Mouse (Mus musculus): ENCODE data around the gene Fam189a1.

Fam189a1 gene

DNA sequence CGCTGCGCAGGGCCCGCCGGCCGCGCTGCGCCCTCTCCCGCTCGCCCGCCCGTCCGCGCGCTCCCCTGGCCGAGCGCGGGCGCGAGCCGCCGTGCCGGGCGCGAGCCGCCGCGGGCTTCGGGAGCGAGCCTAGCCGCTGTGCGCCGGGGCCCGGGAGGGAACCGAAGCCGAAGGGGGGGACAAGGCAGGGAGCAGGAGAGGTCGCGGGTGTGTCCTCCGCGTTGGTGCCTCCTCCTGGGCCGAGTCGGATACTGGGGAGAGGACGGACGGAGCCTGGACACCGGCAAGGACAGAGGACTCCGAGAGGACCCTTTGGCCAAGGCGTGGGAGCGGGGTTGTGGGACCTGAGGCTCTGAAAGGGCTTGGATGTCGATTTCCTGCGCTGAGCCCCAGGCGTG, at the start of gene Fam189a1:
TSS of gene Fam189a1 (minus strand) at position 57 of the 398 bp plus-strand sequence.
- peak; percentile 50 for DNase-seq

GRCm38 (mm10) chr7:65206021-65206420, 49.7 kb upstream of the Fam189a1 start:
- DNase-seq = no peak

DNA sequence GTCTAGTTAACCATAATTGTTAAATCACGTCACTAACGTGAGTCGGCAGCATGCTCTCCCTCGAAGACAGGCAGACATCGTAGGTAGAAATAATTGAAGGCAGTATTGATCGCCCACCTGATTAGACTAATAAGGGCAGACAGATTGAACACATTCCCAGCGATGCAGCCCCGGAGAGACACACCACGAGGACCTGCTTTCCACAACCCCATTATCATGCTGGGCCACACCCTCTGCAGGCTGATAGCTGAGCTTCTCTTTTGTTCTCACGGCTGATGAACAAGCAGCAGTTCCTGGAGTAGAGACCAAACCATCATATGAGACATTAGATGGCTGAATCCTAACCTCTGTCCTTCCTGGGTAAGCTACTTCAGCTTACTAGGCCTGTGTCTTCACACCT, 46.3 kb upstream of the Fam189a1 start:
- DNase-seq = no peak

GRCm38 (mm10) chr7:65180694-65181093, 24.3 kb upstream of the Fam189a1 start:
- no peak for DNase-seq

DNA sequence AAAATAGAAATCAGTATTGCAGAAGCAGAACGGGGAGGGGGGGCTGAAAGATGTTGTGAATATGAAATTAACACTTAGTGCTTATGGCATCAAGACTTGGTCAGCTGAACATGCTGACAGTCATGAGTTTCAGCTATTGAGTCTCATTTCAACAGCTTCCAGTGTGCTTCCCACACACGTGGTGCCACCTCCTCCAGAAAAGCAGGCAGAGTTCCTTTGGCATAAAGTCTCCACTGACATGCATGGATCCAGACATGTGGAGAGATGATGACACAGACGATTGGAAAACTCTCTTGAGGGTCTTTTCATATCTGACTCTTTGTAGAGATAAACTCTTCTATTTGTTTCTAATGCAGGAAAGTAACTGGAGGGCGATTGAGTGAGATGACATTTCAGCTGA, 14.4 kb upstream of the Fam189a1 start:
- DNase-seq = peak; percentile 55

DNA sequence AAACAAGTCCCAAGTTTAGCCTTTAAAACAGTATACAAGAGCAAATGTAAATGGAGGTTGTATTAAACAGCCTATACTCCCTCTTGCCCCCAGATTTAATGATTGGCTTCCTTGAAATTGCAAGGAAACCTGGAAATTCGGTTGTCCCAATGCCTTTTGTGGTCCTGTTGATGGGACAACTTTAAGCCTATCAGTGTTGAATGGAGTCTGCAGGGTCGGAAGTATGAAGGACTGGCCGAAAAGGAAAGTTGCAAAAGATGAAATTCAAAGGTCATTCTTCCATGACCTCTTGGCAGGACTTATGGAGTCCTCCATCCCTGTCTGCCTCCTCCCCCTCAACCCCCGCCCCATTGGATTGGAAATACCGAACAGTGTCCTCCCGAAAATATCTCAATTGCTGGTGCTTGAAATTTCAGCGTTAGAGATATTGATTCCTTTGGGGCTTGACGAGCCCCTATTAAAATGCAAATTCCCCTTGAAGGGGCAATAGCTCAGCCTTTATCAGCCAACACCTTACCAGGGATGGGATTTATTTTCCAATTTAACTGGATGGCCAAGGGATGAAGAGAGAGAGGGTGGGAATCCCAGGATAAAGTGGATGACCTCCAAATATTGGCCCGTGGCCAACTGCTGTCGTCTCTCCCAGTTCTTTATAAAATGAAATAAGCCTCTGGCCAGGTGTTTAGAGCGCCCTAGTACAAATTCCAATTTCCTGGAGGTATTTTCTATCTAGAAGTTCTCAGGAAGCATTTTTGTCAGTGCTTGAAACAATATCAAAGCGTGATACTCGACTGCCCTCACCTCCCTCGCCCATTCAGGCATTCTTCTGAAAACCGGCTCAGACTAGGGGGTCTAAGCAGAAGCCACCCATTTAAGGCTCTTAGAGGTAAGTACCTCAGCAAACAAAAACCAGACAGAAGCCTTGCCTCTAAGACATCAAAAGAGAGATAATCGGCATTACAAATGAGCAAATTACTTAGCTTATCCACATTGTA, 958 bp upstream of the Fam189a1 start:
- no peak for DNase-seq

DNA sequence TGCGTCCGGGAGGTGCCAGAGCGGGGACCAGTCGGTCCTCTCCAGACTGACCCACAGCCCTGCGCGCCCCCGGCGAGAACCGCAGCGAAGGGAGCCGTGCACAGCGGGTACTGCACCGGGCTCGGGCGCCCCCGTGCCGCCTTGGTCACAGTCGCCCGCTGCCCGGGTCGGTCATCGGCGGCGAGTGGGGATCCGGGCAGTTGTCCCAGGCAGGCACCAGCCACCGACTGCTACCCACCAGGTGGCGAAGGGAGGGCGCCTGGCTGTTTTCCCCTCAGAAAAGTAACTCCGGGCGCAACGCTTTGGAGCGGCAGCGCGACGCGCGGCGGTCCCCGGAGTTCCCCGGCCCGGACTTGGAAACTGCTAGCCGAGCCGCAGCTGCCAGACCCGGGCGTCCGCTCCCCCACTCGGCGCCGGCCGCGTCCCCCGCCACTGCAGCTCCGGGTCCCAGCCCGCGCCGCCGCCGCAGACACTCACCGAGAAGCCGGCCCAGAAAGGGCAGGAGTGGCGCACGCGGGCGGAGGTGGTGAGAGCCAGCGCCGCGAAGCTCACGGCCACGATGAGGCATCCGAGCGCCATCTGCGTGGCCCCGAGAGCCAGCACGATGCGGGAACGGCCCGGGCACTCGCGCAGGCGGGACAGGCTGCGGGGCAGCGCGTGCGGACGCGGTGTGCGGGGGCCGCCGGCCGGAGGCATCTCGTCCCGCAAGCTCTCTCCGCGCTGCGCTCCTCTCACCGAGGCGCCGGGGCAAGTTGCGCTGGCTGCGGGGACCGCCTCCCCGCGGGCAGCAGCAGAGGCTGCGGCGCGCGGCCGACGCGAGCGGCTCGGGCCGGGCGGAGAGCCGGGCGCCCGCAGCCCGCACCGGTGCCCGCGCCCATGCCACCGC, 499 bp downstream of the Fam189a1 start:
- DNase-seq = peak; percentile 69

- peak; percentile 55 for DNase-seq
These were observed 1.8 kb downstream of the Fam189a1 start for GRCm38 (mm10) chr7:65154576-65154975.

DNA sequence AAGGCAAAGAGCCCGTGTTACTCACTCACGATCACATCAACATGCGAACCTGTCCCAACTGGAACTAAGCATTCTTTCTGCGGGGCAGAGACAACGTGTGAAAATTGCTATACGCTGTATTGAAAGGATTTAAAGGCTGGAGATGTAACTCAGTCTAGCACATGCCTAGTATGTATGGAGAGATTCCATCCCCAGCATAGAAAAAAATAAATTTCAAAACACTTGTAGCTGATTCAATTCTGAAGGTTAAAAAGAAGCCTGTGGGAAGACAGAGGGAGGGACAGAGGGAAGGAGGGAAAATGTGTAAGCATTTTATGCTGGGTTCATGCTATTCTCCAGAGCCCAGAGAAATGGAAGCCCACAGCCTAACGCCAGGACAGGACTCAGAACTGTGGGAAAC, 2.5 kb downstream of the Fam189a1 start:
- DNase-seq = no peak

DNA sequence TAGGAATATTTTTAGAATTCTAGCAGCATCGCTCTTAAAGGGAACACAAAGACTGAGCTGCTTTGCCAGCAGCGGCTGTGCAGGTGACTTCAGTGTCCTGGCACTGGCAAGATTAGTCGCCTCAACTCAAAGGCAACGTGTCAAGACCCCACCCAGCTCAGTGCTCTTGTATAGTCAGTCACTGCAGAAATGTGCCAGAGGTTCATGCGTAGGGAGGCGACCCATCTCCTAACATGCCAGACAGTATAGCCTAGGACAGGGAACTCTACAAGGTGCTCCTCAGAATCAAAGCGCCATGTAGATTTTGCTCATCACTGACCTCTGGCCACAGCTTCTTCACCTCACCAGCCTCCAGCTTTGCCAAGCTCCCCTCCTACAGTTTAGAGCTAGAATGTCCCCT, 4.8 kb downstream of the Fam189a1 start:
- no peak for DNase-seq

DNA sequence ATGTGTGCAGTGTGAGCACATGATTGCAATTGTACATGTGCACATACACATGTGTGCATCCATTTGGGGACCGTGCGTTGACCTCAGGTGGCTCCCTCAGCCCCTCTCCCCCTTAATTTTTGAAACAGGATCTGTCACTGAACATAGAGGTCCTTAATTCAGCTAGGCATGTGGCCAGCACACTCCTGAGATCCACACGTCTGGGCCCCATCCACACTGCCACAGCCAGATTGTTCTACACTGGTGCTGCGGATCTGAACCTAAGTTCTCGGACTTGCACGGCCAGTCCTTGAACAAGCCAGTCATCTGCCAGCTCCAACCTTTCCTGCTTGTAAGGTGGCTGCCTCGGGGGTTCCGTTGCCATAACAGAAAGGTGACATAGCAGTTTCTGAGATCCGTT, 7.3 kb downstream of the Fam189a1 start:
- DNase-seq = no peak

DNA sequence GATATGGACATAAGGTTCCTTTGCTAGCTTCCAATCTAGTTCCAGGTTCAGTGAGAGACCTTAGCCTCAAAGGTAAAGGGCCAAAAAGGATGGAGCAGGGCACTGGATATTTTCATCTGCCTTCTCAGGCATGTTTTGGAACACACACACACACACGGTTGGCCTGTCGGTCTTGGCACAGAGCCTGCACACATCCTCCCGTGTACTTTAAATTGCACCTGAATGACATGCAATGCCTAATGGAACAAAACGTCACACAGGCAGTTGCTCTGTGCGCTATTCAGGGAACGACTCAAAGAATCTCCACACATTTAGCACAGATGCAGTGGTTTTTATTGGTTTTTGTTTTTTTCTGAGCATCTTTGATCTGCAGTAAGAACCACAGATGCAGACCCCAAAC, 11.5 kb downstream of the Fam189a1 start:
- DNase-seq = no peak

- DNase-seq = no peak
These were observed 14.3 kb downstream of the Fam189a1 start for GRCm38 (mm10) chr7:65141907-65142698.

- peak; percentile 46 for DNase-seq
These were observed 15.5 kb downstream of the Fam189a1 start for GRCm38 (mm10) chr7:65140832-65141231.

DNA sequence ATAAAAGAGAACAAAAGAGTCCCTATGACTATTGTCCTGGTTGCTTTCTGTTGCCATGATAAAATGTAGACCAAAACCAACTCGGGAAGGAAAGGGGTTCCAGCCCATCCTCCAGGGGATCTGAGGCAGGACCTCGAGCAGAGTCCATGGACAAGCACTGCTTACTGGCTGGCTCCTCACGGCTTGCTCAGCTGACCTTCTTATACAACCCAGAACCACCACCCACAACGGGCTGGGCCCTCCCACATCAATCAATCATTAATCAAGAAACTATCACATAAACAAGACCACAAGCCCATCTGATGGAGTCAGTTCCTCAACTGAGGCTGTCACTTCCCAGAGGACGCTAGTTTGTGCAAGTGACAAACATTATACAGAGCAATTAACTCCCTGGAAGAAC, 16.3 kb downstream of the Fam189a1 start:
- no peak for DNase-seq

- peak; percentile 74 for DNase-seq
These were observed 32.6 kb downstream of the Fam189a1 start for GRCm38 (mm10) chr7:65123766-65124165.

DNA sequence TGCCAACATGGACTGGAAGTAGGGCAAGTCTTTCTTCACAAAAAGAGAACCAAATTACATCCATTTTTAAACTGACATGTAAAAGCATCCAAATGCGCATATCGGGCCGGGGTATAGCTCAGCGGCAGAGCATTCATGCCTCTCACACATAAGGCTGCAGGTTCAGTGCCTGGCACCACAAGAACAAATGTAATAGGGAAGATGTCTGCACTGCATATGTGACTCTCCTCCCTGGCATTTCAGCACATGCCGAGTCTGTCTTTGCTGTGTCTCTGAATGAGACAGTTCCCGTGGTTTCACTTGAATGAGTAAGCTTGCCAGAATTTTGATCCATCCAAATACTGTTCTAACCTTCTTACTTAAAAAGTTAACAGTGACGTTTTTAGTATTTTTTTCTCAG, 39.5 kb downstream of the Fam189a1 start:
- DNase-seq = no peak

GRCm38 (mm10) chr7:65115366-65115765, 41.0 kb downstream of the Fam189a1 start:
- no peak for DNase-seq

- peak; percentile 89 for DNase-seq
These were observed 44.7 kb downstream of the Fam189a1 start for GRCm38 (mm10) chr7:65111664-65112063.

GRCm38 (mm10) chr7:65105566-65105965, 50.8 kb downstream of the Fam189a1 start:
- DNase-seq = no peak

DNA sequence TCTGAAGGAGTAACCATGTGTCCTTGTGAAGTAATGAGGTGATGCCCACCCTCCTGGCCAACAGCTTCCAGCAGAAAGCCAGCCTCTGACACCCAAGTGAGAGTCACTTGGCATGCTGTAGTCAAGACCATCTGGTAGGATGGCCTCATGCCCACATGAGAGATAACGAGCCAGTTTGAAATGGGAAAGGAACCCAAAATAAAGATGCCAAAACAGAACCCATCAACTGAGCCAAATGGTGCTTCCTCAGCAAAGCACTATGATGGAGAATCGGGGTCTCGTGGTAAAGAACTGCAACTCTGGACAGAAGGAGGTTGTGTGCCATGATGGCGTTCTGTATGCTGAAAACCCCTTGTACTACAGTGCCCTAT, 51.3 kb downstream of the Fam189a1 start:
- DNase-seq = peak; percentile 49

DNA sequence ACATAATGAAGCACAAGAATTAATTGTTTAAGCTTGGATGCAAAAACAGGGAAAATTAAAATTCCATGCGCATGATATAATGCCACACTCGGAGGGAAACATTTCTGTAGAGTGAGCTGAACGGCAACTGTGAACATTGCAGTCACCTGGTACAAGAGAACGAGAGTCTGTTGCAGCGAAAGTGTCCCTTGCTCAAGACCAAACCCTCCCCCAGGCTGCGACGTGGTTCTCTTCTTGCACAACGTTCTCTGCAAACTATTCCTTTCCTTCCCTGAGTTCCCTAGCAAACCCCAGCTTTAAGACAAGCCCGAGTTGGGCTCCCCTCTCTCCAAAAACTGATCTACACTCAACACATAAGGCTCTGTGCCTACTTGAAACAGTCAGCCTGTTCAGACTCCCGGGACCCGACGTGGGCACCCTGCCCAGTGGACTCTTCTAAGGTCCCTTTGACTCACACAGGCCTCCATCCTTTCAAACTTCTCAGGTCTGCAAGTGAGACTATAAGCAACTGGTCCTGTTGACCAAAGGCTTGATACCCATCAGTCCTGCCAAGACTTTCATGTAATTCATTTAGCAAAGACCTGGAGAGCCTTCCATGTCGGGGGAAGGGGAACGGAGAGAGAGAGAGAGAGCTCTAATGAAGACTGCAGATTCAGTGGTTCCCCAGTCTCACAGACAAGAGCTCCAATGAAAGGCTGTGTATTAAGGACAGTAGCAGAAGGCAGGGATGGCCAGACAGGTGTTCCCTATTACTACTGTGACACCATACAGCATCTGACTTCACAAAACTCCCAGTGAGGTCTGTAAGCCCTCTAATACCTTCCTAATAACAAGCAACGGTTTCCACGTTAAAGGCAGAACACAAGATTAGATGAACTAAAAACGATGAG, 51.9 kb downstream of the Fam189a1 start:
- no peak for DNase-seq
